28 mouse cellular contexts compared by ENCODE assay signal in the genomic region with DNA sequence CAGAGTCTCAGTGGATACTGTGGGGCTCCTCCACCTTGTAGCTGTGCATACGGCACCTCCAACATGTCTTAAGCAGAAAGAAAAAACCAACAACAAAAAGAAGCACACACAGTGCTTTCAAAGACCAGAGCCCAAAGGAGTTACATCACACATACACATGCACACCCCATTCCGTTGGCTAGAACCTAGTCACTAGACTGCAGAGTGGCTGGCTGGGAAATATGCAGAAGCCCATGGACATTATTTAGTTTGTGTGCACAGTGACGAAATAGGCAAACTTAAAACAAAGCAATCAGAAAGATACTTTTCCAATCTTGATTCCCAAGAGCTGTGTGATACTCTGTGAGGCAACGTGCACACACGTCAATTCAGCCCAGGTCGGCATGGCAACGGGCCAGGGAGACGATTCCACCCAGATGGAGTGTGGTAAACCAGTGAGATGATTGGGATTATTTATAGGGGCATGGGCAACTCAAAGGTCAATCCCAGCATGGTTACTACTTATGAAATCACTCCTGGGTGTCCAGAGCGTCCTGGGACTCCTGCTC. TPM values are rescaled to one million over a fixed set of nuclear protein-coding genes. Genes with fewer than 3 reads are reported as not detected.
DNase-seq lines count a peak whose midpoint lies in the region; ATAC-seq and TF ChIP-seq lines count a peak whose summit lies in the region.
"Had no signal": no experiment of that assay in that cellular context is flagged by ENCODE, and none has a peak within 500 bp of the region (broad histone marks: within the 10 kb centered on the region; RNA-seq: fewer than 3 reads in every experiment).

No protein-coding gene starts in this region.

- no peaks in the 10 kb centered on the region for H3K4me1 ChIP-seq in forebrain, postnatal 0 days (ENCODE audit: insufficient read depth)
- H3K4me1 ChIP-seq in forebrain, embryonic 12.5 days = no peaks in the 10 kb centered on the region; the same call in 1 of the 2 replicates
- H3K4me1 ChIP-seq in liver, postnatal 0 days (ENCODE audit: insufficient read depth) = no peaks in the 10 kb centered on the region
- no peaks in the 10 kb centered on the region for H3K4me1 ChIP-seq in liver, embryonic 11.5 days (replicated peaks; ENCODE audit: control insufficient read depth, insufficient read depth, low read length)
- no peaks in the 10 kb centered on the region for H3K4me1 ChIP-seq in midbrain, embryonic 14.5 days (ENCODE audit: control insufficient read depth, insufficient read depth, low read length)
- peaks cover 11% of the 10 kb centered on the region for H3K4me1 ChIP-seq in midbrain, embryonic 10.5 days
- H3K4me1 ChIP-seq in stomach, postnatal 0 days (replicated peaks; ENCODE audit: control insufficient read depth, insufficient read depth) = no peaks in the 10 kb centered on the region
- H3K4me1 ChIP-seq: midbrain, embryonic 15.5 days had no signal

- H3K36me3 ChIP-seq in forebrain, postnatal 0 days (ENCODE audit: insufficient read depth) = no peaks in the 10 kb centered on the region
- no peaks in the 10 kb centered on the region for H3K36me3 ChIP-seq in forebrain, embryonic 12.5 days (replicated peaks)
- no peaks in the 10 kb centered on the region for H3K36me3 ChIP-seq in liver, postnatal 0 days (replicated peaks; ENCODE audit: insufficient read depth, low read length)
- no peaks in the 10 kb centered on the region for H3K36me3 ChIP-seq in liver, embryonic 11.5 days (ENCODE audit: control insufficient read depth, insufficient read depth, low read length)
- H3K36me3 ChIP-seq in midbrain, embryonic 14.5 days (ENCODE audit: control insufficient read depth, insufficient read depth, low read length) = no peaks in the 10 kb centered on the region
- no peaks in the 10 kb centered on the region for H3K36me3 ChIP-seq in midbrain, embryonic 10.5 days
- no peaks in the 10 kb centered on the region for H3K36me3 ChIP-seq in stomach, postnatal 0 days (ENCODE audit: control insufficient read depth, insufficient read depth, low read length)
- H3K36me3 ChIP-seq: embryonic facial prominence, embryonic 13.5 days; forebrain, embryonic 10.5 days; G1E; limb, embryonic 12.5 days; midbrain, embryonic 15.5 days had no signal

- H3K9me3 ChIP-seq in forebrain, postnatal 0 days (ENCODE audit: low read length) = no peaks in the 10 kb centered on the region
- H3K9me3 ChIP-seq in forebrain, embryonic 12.5 days = 0 out of 2 replicates have a peak, but pooled peaks cover 2% of the 10 kb centered on the region
- H3K9me3 ChIP-seq in liver, postnatal 0 days (ENCODE audit: low read length) = peaks cover 3% of the 10 kb centered on the region; the same call in 1 of the 2 replicates
- no peaks in the 10 kb centered on the region for H3K9me3 ChIP-seq in liver, embryonic 11.5 days (ENCODE audit: control insufficient read depth, low read length)
- no peaks in the 10 kb centered on the region for H3K9me3 ChIP-seq in midbrain, embryonic 14.5 days (ENCODE audit: control insufficient read depth, low read length)
- no peaks in the 10 kb centered on the region; the same call in 1 of the 2 replicates for H3K9me3 ChIP-seq in midbrain, embryonic 10.5 days (replicated peaks)
- H3K9me3 ChIP-seq in stomach, postnatal 0 days (ENCODE audit: control insufficient read depth, low read length) = no peaks in the 10 kb centered on the region
- H3K9me3 ChIP-seq: embryonic facial prominence, embryonic 13.5 days; midbrain, embryonic 15.5 days had no signal

- no peak overlapping the region for H3K4me2 ChIP-seq in forebrain, postnatal 0 days (ENCODE audit: low read depth)
- no peak overlapping the region for H3K4me2 ChIP-seq in forebrain, embryonic 12.5 days
- H3K4me2 ChIP-seq in liver, postnatal 0 days (ENCODE audit: low read depth, low read length) = no peak overlapping the region
- no peak overlapping the region for H3K4me2 ChIP-seq in liver, embryonic 11.5 days
- no peak overlapping the region for H3K4me2 ChIP-seq in midbrain, embryonic 14.5 days (ENCODE audit: low read length)
- H3K4me2 ChIP-seq in stomach, postnatal 0 days (replicated peaks; ENCODE audit: low read depth) = no peak overlapping the region
- H3K4me2 ChIP-seq: embryonic facial prominence, embryonic 13.5 days; heart, embryonic 13.5 days; hindbrain, embryonic 14.5 days; limb, embryonic 12.5 days; midbrain, embryonic 15.5 days had no signal

- H3K9ac ChIP-seq in forebrain, postnatal 0 days = no peak overlapping the region
- no peak overlapping the region for H3K9ac ChIP-seq in forebrain, embryonic 12.5 days
- H3K9ac ChIP-seq in liver, postnatal 0 days (replicated peaks) = no peak overlapping the region
- H3K9ac ChIP-seq in liver, embryonic 11.5 days (ENCODE audit: low read depth, low read length) = no peak overlapping the region
- H3K9ac ChIP-seq in midbrain, embryonic 14.5 days (replicated peaks; ENCODE audit: low read length) = no peak overlapping the region
- no peak overlapping the region for H3K9ac ChIP-seq in stomach, postnatal 0 days (ENCODE audit: low read length)
- H3K9ac ChIP-seq: embryonic facial prominence, embryonic 13.5 days; heart, embryonic 13.5 days; hindbrain, embryonic 14.5 days; limb, embryonic 12.5 days; liver, embryonic 14.5 days; midbrain, embryonic 15.5 days had no signal

- H3K4me3 ChIP-seq in forebrain, postnatal 0 days (ENCODE audit: low read depth, low read length) = no peak overlapping the region
- H3K4me3 ChIP-seq in forebrain, embryonic 12.5 days (replicated peaks) = no peak overlapping the region
- H3K4me3 ChIP-seq in liver, postnatal 0 days (ENCODE audit: low read depth, low read length) = no peak overlapping the region
- H3K4me3 ChIP-seq in liver, embryonic 11.5 days (ENCODE audit: low read depth, low read length) = no peak overlapping the region
- H3K4me3 ChIP-seq in midbrain, embryonic 14.5 days (replicated peaks; ENCODE audit: low read depth, low read length) = no peak overlapping the region
- no peak overlapping the region for H3K4me3 ChIP-seq in midbrain, embryonic 10.5 days
- H3K4me3 ChIP-seq in stomach, postnatal 0 days (ENCODE audit: low read depth, low read length) = no peak overlapping the region
- H3K4me3 ChIP-seq: embryonic facial prominence, embryonic 13.5 days; forebrain, embryonic 10.5 days; heart, adult 2 months; heart, embryonic 13.5 days; layer of hippocampus, adult 2 months; left cerebral cortex, adult 2 months; limb, embryonic 12.5 days; midbrain, embryonic 15.5 days had no signal

- no peak for TF ChIP-seq CTCF in forebrain, postnatal 0 days (IDR thresholded peaks at IDR 0.05; ENCODE audit: low read depth)
- TF ChIP-seq CTCF in liver, postnatal 0 days (IDR thresholded peaks at IDR 0.05; ENCODE audit: low read depth) = no peak
- TF ChIP-seq CTCF in stomach, postnatal 0 days (IDR thresholded peaks at IDR 0.05; ENCODE audit: low read depth) = no peak

- ATAC-seq in forebrain, postnatal 0 days = peak; percentile 76; the same call in 1 of the 2 replicates
- no peak for ATAC-seq in forebrain, embryonic 12.5 days (ENCODE audit: low FRiP score)
- ATAC-seq in liver, postnatal 0 days = peak; percentile 72
- no peak for ATAC-seq in liver, embryonic 11.5 days (replicated peaks; ENCODE audit: low FRiP score)
- ATAC-seq in midbrain, embryonic 14.5 days (ENCODE audit: low FRiP score, low TSS enrichment) = no peak
- no peak for ATAC-seq in stomach, postnatal 0 days (ENCODE audit: low FRiP score, low TSS enrichment)
- ATAC-seq: midbrain, embryonic 15.5 days; Patski had no signal

- 59% methylated on average over 9 of the region's 9 CpGs for WGBS in forebrain, postnatal 0 days
- 70% methylated on average over 9 of the region's 9 CpGs for WGBS in forebrain, embryonic 12.5 days
- WGBS in liver, postnatal 0 days (ENCODE audit: insufficient replicate concordance) = 60% methylated on average over 9 of the region's 9 CpGs
- WGBS in liver, embryonic 11.5 days = 74% methylated on average over 9 of the region's 9 CpGs
- WGBS in midbrain, embryonic 14.5 days = 64% methylated on average over 9 of the region's 9 CpGs
- 77% methylated on average over 9 of the region's 9 CpGs for WGBS in midbrain, embryonic 10.5 days
- WGBS in stomach, postnatal 0 days = 60% methylated on average over 9 of the region's 9 CpGs

- no peak for TF ChIP-seq EP300 in liver, postnatal 0 days (IDR thresholded peaks at IDR 0.05; ENCODE audit: low read depth)
- no peak for TF ChIP-seq EP300 in stomach, postnatal 0 days (optimal IDR thresholded peaks at IDR 0.05)

- no peak overlapping the region for H3K27ac ChIP-seq in forebrain, postnatal 0 days (ENCODE audit: low read depth, low read length)
- no peak overlapping the region for H3K27ac ChIP-seq in forebrain, embryonic 12.5 days
- no peak overlapping the region for H3K27ac ChIP-seq in liver, postnatal 0 days (ENCODE audit: low read depth)
- no peak overlapping the region for H3K27ac ChIP-seq in liver, embryonic 11.5 days (ENCODE audit: low read depth, low read length)
- no peak overlapping the region for H3K27ac ChIP-seq in midbrain, embryonic 14.5 days (replicated peaks; ENCODE audit: low read depth, low read length)
- no peak overlapping the region for H3K27ac ChIP-seq in midbrain, embryonic 10.5 days (replicated peaks)
- no peak overlapping the region for H3K27ac ChIP-seq in stomach, postnatal 0 days (replicated peaks)
- H3K27ac ChIP-seq: embryonic facial prominence, embryonic 13.5 days; forebrain, embryonic 10.5 days; heart, adult 2 months; heart, embryonic 13.5 days; hindbrain, embryonic 14.5 days; layer of hippocampus, adult 2 months; left cerebral cortex, adult 2 months; limb, embryonic 12.5 days; liver, embryonic 14.5 days; macrophage; midbrain, embryonic 15.5 days had no signal

- DNase-seq in forebrain, postnatal 0 days = peak; percentile 54
- peak; percentile 41 for DNase-seq in liver, postnatal 0 days
- no peak for DNase-seq in liver, embryonic 11.5 days (ENCODE audit: low spot score)
- peak; percentile 46 for DNase-seq in midbrain, embryonic 14.5 days
- no peak for DNase-seq in midbrain, embryonic 10.5 days (ENCODE audit: low spot score)
- DNase-seq in stomach, postnatal 0 days (ENCODE audit: low spot score) = peak; percentile 21
- DNase-seq in spleen, postnatal 10 days (ENCODE audit: low spot score in 2 of 2) = no peak
- DNase-seq: adrenal gland, postnatal 14 days; cerebellum, adult 11-12 months; cerebellum, adult 9-11 months; embryo, embryonic 11 days; heart, postnatal 10 days; kidney, adult 2 months; kidney, postnatal 36 days had no signal

- H3K27me3 ChIP-seq in forebrain, postnatal 0 days (ENCODE audit: insufficient read depth, low read length) = no peaks in the 10 kb centered on the region
- H3K27me3 ChIP-seq in forebrain, embryonic 12.5 days = 0 out of 2 replicates have a peak, but pooled peaks cover 3% of the 10 kb centered on the region
- H3K27me3 ChIP-seq in liver, postnatal 0 days (ENCODE audit: insufficient read depth, low read length) = no peaks in the 10 kb centered on the region
- H3K27me3 ChIP-seq in liver, embryonic 11.5 days (replicated peaks; ENCODE audit: control insufficient read depth, insufficient read depth, low read length) = no peaks in the 10 kb centered on the region
- no peaks in the 10 kb centered on the region for H3K27me3 ChIP-seq in midbrain, embryonic 14.5 days (ENCODE audit: control insufficient read depth, insufficient read depth, low read length)
- H3K27me3 ChIP-seq in midbrain, embryonic 10.5 days (ENCODE audit: low read depth, poor library complexity, severe bottlenecking) = peaks cover 8% of the 10 kb centered on the region
- H3K27me3 ChIP-seq in stomach, postnatal 0 days (ENCODE audit: control insufficient read depth, insufficient read depth, low read length) = no peaks in the 10 kb centered on the region
- H3K27me3 ChIP-seq: heart, embryonic 13.5 days; midbrain, embryonic 15.5 days; Patski had no signal

RNA-seq across cellular contexts. Expression of gene Clic5, which starts 57.8 kb away (rescaled TPM):
- 1.00 and 1.4 TPM in 2 replicates for total RNA-seq in forebrain, postnatal 0 days (2014; rRNA removed)
- polyA plus RNA-seq in forebrain, postnatal 0 days (2015; fragmentation: Nextera tagmentation; extraction: Ambion mirVana) = 0.25 and 0.35 TPM in 2 replicates
- 0.21 and 0.43 TPM in 2 replicates for polyA plus RNA-seq in forebrain, embryonic 12.5 days (2016; fragmentation: Nextera tagmentation; extraction: Ambion mirVana)
- 0.28 and 0.30 TPM in 2 replicates for polyA plus RNA-seq in liver, postnatal 0 days (2015; fragmentation: Nextera tagmentation; extraction: Ambion mirVana)
- 0.64 and 0.75 TPM in 2 replicates for polyA plus RNA-seq in liver, embryonic 11.5 days (2014; fragmentation: Nextera tagmentation; extraction: Ambion mirVana)
- 0.28 and 0.71 TPM in 2 replicates for polyA plus RNA-seq in midbrain, embryonic 14.5 days (2014; fragmentation: Nextera tagmentation; extraction: Ambion mirVana)
- polyA plus RNA-seq in midbrain, embryonic 10.5 days (2016; fragmentation: Nextera tagmentation; extraction: Ambion mirVana) = 0.23 and 0.82 TPM in 2 replicates
- polyA plus RNA-seq in stomach, postnatal 0 days (2015; fragmentation: Nextera tagmentation; extraction: Ambion mirVana) = 3.7 and 4.8 TPM in 2 replicates
- polyA plus RNA-seq: G1E had no signal

Comparison
In these comparisons a context has a peak if more than half of its experiments do, and no peak if none do; other contexts are left out.
1. ATAC-seq: peak in forebrain, postnatal 0 days (single experiment) and liver, postnatal 0 days (single experiment); none in forebrain, embryonic 12.5 days (single experiment), liver, embryonic 11.5 days (single experiment), midbrain, embryonic 14.5 days (single experiment) and stomach, postnatal 0 days (single experiment).
2. DNase-seq: peak in forebrain, postnatal 0 days (single experiment), liver, postnatal 0 days (single experiment), midbrain, embryonic 14.5 days (single experiment) and stomach, postnatal 0 days (single experiment); none in liver, embryonic 11.5 days (single experiment), midbrain, embryonic 10.5 days (single experiment) and spleen, postnatal 10 days (0 of 2).